Mouse (Mus musculus): ENCODE data around the gene Esr1. TPM values are rescaled to one million over a fixed set of nuclear protein-coding genes. Genes with fewer than 3 reads are reported as not detected.
A peak's percentile ranks its signal among the peaks of the same experiment; 100 is the strongest.

Esr1 gene
- polyA plus RNA-seq, 2 experiments: 0.79 to 1.1 TPM

DNA sequence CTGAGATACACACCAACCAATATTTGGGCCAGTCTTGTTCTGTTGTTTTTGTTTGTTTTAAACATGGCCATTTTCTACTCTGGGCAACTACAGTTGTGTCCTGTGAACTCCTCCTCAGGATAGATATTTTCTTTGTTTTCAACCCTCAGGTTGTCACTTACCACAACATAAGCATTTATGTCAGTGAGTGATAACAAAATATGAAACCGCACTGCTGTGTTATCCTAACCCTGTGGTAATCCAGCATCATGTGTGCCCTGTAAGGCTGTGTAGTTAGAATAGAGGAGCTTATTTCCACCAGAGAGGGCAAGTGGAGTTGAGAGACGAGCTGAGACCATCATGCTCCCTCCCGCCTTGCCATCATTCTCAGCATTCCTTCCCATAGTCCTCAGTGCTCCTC, 385.2 kb downstream of the Esr1 start:
- ATAC-seq (ENCODE audit: low FRiP score, low read depth): no peak
- Histone ChIP-seq H3K9me3 (ENCODE audit: control insufficient read depth, low read length) (no peaks in the 10 kb centered on the region), H3K36me3 (ENCODE audit: control insufficient read depth, insufficient read depth, low read length) (no peaks in the 10 kb centered on the region), H3K4me3 (replicated peaks; ENCODE audit: low read length) (no peak overlapping the region), H3K9ac (ENCODE audit: low read depth, low read length, severe bottlenecking) (no peak overlapping the region), H3K27ac (replicated peaks; ENCODE audit: low read depth, low read length) (no peak overlapping the region), H3K4me1 (ENCODE audit: control insufficient read depth, insufficient read depth, low read length) (no peaks in the 10 kb centered on the region), H3K4me2 (replicated peaks; ENCODE audit: low read depth, low read length, severe bottlenecking) (no peak overlapping the region), H3K27me3 (ENCODE audit: control insufficient read depth, insufficient read depth, low read length) (no peaks in the 10 kb centered on the region)
- TF ChIP-seq POLR2A (IDR thresholded peaks at IDR 0.05; ENCODE audit: borderline replicate concordance, extremely low read depth, insufficient read depth, insufficient read length): no peak
- WGBS: 83% methylated on average over 3 of the region's 3 CpGs
- no peak for DNase-seq (ENCODE audit: low spot score)

DNA sequence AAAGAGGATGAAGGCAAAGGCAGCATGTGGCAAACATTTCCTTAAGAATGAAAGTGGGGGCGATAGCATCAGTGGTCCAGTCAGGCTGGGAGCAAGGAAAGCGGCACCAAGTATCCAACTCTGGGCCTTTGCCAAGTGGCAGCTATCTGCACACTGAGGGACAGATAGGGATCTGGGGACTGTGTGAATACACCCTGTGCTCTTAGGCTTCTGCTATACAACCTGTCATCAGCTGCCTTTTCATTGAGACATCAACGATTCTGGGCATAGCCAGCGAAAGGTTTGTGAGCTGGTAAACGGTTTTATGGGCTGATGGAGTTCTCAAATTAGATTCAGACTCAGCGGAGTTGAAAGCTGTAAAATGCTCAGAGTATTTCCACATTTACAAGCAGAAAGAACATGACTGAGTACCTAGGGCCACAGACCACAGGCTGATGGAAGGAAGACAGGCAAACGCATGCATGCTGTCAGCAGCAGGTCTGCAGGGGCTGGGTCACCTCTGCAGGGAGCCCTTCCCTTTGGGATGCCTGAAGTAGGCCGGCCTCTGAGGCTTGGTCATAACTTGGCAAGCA, 397.5 kb downstream of the Esr1 start:
- Histone ChIP-seq H3K4me1 (ENCODE audit: control insufficient read depth, insufficient read depth, low read length) (no peaks in the 10 kb centered on the region; the same call in 1 of the 2 replicates), H3K4me2 (replicated peaks; ENCODE audit: low read depth, low read length, severe bottlenecking) (no peak overlapping the region), H3K36me3 (ENCODE audit: control insufficient read depth, insufficient read depth, low read length) (no peaks in the 10 kb centered on the region), H3K27ac (replicated peaks; ENCODE audit: low read depth, low read length) (no peak overlapping the region), H3K9ac (ENCODE audit: low read depth, low read length, severe bottlenecking) (no peak overlapping the region), H3K9me3 (ENCODE audit: control insufficient read depth, low read length) (no peaks in the 10 kb centered on the region), H3K4me3 (replicated peaks; ENCODE audit: low read length) (no peak overlapping the region), H3K27me3 (ENCODE audit: control insufficient read depth, insufficient read depth, low read length) (no peaks in the 10 kb centered on the region)
- DNase-seq (ENCODE audit: low spot score) (peak; percentile 44), ATAC-seq (ENCODE audit: low FRiP score, low read depth) (peak; percentile 55; the same call in 1 of the 2 replicates)
- 24% methylated on average over 8 of the region's 8 CpGs for WGBS
- TF ChIP-seq POLR2A (IDR thresholded peaks at IDR 0.05; ENCODE audit: borderline replicate concordance, extremely low read depth, insufficient read depth, insufficient read length): no peak

DNA sequence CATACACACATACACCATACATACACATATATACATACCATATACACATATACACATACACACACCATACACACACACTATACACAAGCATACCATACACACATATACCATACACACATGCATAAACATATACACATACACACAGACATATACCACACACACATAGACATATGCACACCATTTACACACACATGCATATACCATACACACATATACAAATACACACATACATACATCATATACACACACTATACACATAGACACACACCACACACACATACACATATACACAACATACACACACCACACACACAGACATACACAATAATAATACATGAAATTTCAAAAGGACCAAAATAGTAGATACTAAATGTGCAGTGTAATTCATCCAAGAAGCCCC, 400.6 kb downstream of the Esr1 start:
- DNase-seq (ENCODE audit: low spot score) (no peak), ATAC-seq (ENCODE audit: low FRiP score, low read depth) (no peak)
- Histone ChIP-seq H3K27me3 (ENCODE audit: control insufficient read depth, insufficient read depth, low read length) (no peaks in the 10 kb centered on the region), H3K4me3 (replicated peaks; ENCODE audit: low read length) (no peak overlapping the region), H3K36me3 (ENCODE audit: control insufficient read depth, insufficient read depth, low read length) (no peaks in the 10 kb centered on the region), H3K4me2 (replicated peaks; ENCODE audit: low read depth, low read length, severe bottlenecking) (no peak overlapping the region), H3K4me1 (ENCODE audit: control insufficient read depth, insufficient read depth, low read length) (no peaks in the 10 kb centered on the region; the same call in 1 of the 2 replicates), H3K9ac (ENCODE audit: low read depth, low read length, severe bottlenecking) (no peak overlapping the region), H3K9me3 (ENCODE audit: control insufficient read depth, low read length) (no peaks in the 10 kb centered on the region), H3K27ac (replicated peaks; ENCODE audit: low read depth, low read length) (no peak overlapping the region)
- no peak for TF ChIP-seq POLR2A (IDR thresholded peaks at IDR 0.05; ENCODE audit: borderline replicate concordance, extremely low read depth, insufficient read depth, insufficient read length)

DNA sequence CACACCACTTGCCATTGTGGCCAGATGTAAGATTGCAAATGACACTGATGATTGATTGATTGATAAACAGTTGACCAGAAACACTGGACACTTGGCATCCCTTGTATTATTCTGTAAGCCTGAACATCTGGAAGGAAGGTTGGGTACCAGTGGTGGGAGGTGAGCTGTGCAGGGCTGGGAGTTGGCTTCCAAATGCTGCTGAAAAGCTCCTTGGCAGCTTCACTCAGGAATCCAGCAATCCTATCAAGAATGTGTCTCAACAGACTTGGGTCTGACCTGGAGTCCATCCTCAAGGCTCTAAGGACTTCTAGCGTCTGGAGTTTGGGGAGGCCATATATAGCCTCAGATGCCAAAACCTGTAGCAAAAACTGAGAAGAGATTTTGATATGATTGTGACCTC, 403.6 kb downstream of the Esr1 start:
- H3K27me3 ChIP-seq (ENCODE audit: control insufficient read depth, insufficient read depth, low read length): no peaks in the 10 kb centered on the region
- H3K9ac ChIP-seq (ENCODE audit: low read depth, low read length, severe bottlenecking): no peak overlapping the region
- no peak overlapping the region for H3K4me2 ChIP-seq (replicated peaks; ENCODE audit: low read depth, low read length, severe bottlenecking)
- no peaks in the 10 kb centered on the region for H3K9me3 ChIP-seq (ENCODE audit: control insufficient read depth, low read length)
- 86% methylated on average over 1 of the region's 1 CpGs for WGBS
- no peaks in the 10 kb centered on the region for H3K4me1 ChIP-seq (ENCODE audit: control insufficient read depth, insufficient read depth, low read length)
- no peak for ATAC-seq (ENCODE audit: low FRiP score, low read depth)
- no peak overlapping the region for H3K27ac ChIP-seq (replicated peaks; ENCODE audit: low read depth, low read length)
- no peak overlapping the region for H3K4me3 ChIP-seq (replicated peaks; ENCODE audit: low read length)
- DNase-seq (ENCODE audit: low spot score): no peak
- no peak for TF ChIP-seq POLR2A (IDR thresholded peaks at IDR 0.05; ENCODE audit: borderline replicate concordance, extremely low read depth, insufficient read depth, insufficient read length)
- H3K36me3 ChIP-seq (ENCODE audit: control insufficient read depth, insufficient read depth, low read length): no peaks in the 10 kb centered on the region

DNA sequence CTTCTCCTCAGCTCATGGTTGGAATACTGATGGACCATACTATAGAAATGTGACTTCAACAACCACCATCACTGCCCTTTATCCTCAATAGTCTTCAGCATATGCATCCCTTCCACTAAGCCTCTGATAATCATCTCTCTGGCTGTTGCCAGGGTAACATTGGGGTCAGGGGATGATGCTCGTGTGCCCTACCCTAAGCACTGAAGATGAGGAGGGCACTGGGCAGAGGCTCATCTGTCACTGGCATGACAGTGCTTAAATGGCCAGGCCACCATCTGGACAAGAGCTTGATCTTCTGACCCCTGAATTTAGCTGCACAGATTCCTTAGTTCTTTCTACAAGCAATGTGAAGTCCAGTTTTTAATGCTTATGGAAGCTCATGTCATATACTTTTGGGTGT, 405.8 kb downstream of the Esr1 start:
- Histone ChIP-seq H3K9me3 (ENCODE audit: control insufficient read depth, low read length) (no peaks in the 10 kb centered on the region), H3K9ac (ENCODE audit: low read depth, low read length, severe bottlenecking) (no peak overlapping the region), H3K4me2 (replicated peaks; ENCODE audit: low read depth, low read length, severe bottlenecking) (no peak overlapping the region), H3K4me1 (ENCODE audit: control insufficient read depth, insufficient read depth, low read length) (no peaks in the 10 kb centered on the region), H3K27ac (replicated peaks; ENCODE audit: low read depth, low read length) (no peak overlapping the region), H3K36me3 (ENCODE audit: control insufficient read depth, insufficient read depth, low read length) (no peaks in the 10 kb centered on the region), H3K27me3 (ENCODE audit: control insufficient read depth, insufficient read depth, low read length) (no peaks in the 10 kb centered on the region), H3K4me3 (replicated peaks; ENCODE audit: low read length) (no peak overlapping the region)
- no peak for TF ChIP-seq POLR2A (IDR thresholded peaks at IDR 0.05; ENCODE audit: borderline replicate concordance, extremely low read depth, insufficient read depth, insufficient read length)
- DNase-seq (ENCODE audit: low spot score) (no peak), ATAC-seq (ENCODE audit: low FRiP score, low read depth) (no peak)
- 45% methylated on average over 1 of the region's 1 CpGs for WGBS

DNA sequence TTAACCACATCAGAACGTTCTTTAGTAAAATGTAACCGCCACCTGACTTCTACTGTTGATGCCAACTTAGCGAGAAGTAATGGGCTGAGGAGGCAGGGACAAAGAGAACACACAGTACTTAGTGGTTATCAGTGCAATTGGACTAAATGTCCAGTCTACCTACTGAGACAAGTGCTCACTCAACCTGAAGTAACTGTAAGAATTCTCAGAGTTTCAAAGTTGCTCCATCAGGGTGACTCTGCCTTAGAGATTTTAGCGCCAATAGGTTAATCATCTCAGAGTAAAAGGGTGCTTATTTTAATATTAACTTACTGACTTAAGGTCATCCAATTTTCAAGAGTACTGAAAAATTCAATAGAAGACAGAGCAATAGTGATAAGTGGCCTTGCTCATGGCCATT, 414.5 kb downstream of the Esr1 start:
- Histone ChIP-seq H3K9me3 (ENCODE audit: control insufficient read depth, low read length) (no peaks in the 10 kb centered on the region), H3K4me2 (replicated peaks; ENCODE audit: low read depth, low read length, severe bottlenecking) (no peak overlapping the region), H3K27ac (replicated peaks; ENCODE audit: low read depth, low read length) (no peak overlapping the region), H3K4me1 (ENCODE audit: control insufficient read depth, insufficient read depth, low read length) (no peaks in the 10 kb centered on the region), H3K27me3 (ENCODE audit: control insufficient read depth, insufficient read depth, low read length) (no peaks in the 10 kb centered on the region), H3K4me3 (replicated peaks; ENCODE audit: low read length) (no peak overlapping the region), H3K9ac (ENCODE audit: low read depth, low read length, severe bottlenecking) (no peak overlapping the region), H3K36me3 (ENCODE audit: control insufficient read depth, insufficient read depth, low read length) (peaks cover 2% of the 10 kb centered on the region; the same call in 1 of the 2 replicates)
- ATAC-seq (ENCODE audit: low FRiP score, low read depth) (no peak), DNase-seq (ENCODE audit: low spot score) (no peak)
- WGBS: 99% methylated on average over 4 of the region's 4 CpGs
- TF ChIP-seq POLR2A (IDR thresholded peaks at IDR 0.05; ENCODE audit: borderline replicate concordance, extremely low read depth, insufficient read depth, insufficient read length): no peak

All from limb, embryonic 14.5 days (tissue).